Mouse (Mus musculus): ENCODE data around the gene Cck. TPM values are rescaled to one million over a fixed set of nuclear protein-coding genes. Genes with fewer than 3 reads are reported as not detected.

Gene Cck
- polyA plus RNA-seq (2015; fragmentation: Nextera tagmentation; extraction: Ambion mirVana), result 13.0 and 14.0 TPM in 2 replicates

DNA sequence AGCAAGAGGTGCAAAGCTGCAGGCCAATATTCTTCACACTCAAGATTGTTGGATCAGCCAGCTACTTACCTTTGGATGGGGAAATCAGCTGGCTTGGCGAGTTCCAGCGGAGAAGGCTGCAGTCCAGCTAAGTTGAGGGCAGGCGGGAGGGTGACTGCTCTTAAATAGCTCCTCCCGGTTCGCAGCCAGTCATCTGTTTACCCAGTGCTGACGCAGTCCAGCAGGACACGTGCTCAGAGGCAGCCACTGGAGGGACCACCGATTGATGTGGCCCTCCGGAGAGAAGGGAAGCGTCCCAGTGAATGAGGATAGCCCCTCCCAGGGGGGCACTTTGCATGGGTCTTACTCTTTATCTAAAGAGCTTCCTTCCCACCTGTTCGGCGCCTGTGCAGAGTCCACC, at the start of gene Cck:
TSS of gene Cck (minus strand) at position 166 of the 400 bp plus-strand sequence.
- no peak for TF ChIP-seq CTCF (IDR thresholded peaks at IDR 0.05; ENCODE audit: low read depth)
- Histone ChIP-seq H3K9me3 (replicated peaks; ENCODE audit: low read length) (no peaks in the 10 kb centered on the region), H3K4me1 (replicated peaks; ENCODE audit: insufficient read depth, low read length) (0 out of 2 replicates have a peak, but pooled peaks cover 5% of the 10 kb centered on the region), H3K36me3 (ENCODE audit: insufficient read depth, low read length) (no peaks in the 10 kb centered on the region), H3K27me3 (ENCODE audit: insufficient read depth, low read length) (peaks cover 45% of the 10 kb centered on the region), H3K4me2 (ENCODE audit: low read length) (peak within 1 kb of the TSS; percentile 46), H3K27ac (no peak within 1 kb of the TSS), H3K4me3 (replicated peaks; ENCODE audit: low read depth, low read length) (peak within 1 kb of the TSS; percentile 24; the same call in 1 of the 2 replicates), H3K9ac (ENCODE audit: low read depth, low read length) (no peak within 1 kb of the TSS)
- WGBS, result 2% methylated on average over 12 of the region's 12 CpGs
- ATAC-seq (replicated peaks; ENCODE audit: low FRiP score, low read depth) (0 out of 2 replicates have a peak, but pooled peaks have one; percentile 36), DNase-seq (ENCODE audit: low spot score) (peak; percentile 68)

DNA sequence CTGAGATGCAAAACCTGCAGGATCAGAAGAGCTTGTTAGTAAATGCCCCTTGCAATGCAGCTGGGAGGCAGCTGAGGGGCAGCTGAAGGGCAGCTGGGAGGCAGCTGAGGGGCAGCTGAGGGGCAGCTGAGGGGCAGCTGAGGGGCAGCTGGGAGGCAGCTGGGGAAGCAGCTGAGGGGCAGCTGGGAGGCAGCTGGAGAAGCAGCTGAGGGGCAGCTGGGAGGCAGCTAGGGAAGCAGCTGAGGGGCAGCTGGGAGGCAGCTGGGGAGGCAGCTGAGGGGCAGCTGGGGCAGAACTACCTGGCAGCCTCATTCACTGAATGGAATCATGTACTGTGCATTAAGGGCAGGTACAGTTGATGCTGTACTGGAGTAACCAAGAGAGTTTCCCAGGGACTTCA, 46.0 kb upstream of the Cck start:
- no peaks in the 10 kb centered on the region for H3K27me3 ChIP-seq (ENCODE audit: insufficient read depth, low read length)
- no peak overlapping the region for H3K4me2 ChIP-seq (ENCODE audit: low read length)
- H3K9ac ChIP-seq (ENCODE audit: low read depth, low read length), result no peak overlapping the region
- TF ChIP-seq CTCF (IDR thresholded peaks at IDR 0.05; ENCODE audit: low read depth), result no peak
- H3K4me1 ChIP-seq (replicated peaks; ENCODE audit: insufficient read depth, low read length), result no peaks in the 10 kb centered on the region
- no peaks in the 10 kb centered on the region for H3K9me3 ChIP-seq (replicated peaks; ENCODE audit: low read length)
- H3K36me3 ChIP-seq (ENCODE audit: insufficient read depth, low read length), result no peaks in the 10 kb centered on the region
- no peak overlapping the region for H3K4me3 ChIP-seq (replicated peaks; ENCODE audit: low read depth, low read length)
- DNase-seq (ENCODE audit: low spot score), result no peak
- ATAC-seq (replicated peaks; ENCODE audit: low FRiP score, low read depth), result no peak
- no peak overlapping the region for H3K27ac ChIP-seq

DNA sequence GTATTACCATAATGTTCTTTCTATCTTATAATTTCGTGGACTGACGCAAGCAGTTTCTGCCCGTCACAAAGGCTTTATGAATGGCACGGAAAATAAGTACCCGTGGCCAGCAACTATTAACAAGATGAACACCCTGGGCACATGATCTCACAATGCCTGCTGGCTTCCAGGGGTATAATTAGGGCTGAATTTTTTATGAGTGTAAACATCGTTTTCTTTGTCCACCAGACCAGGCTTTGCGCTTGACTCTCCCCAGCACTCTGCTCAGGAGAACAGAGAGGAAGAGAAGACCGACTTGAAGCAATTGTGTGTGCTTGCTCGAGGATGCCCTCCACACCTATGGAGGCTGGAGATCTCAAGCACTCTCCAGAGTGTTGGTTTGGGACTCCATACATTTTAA, 37.1 kb upstream of the Cck start:
- Histone ChIP-seq H3K4me2 (ENCODE audit: low read length) (no peak overlapping the region), H3K4me3 (replicated peaks; ENCODE audit: low read depth, low read length) (no peak overlapping the region), H3K4me1 (replicated peaks; ENCODE audit: insufficient read depth, low read length) (no peaks in the 10 kb centered on the region), H3K9ac (ENCODE audit: low read depth, low read length) (no peak overlapping the region), H3K27me3 (ENCODE audit: insufficient read depth, low read length) (no peaks in the 10 kb centered on the region), H3K9me3 (replicated peaks; ENCODE audit: low read length) (no peaks in the 10 kb centered on the region), H3K27ac (no peak overlapping the region), H3K36me3 (ENCODE audit: insufficient read depth, low read length) (no peaks in the 10 kb centered on the region)
- ATAC-seq (replicated peaks; ENCODE audit: low FRiP score, low read depth), result no peak
- 81% methylated on average over 9 of the region's 9 CpGs for WGBS
- no peak for TF ChIP-seq CTCF (IDR thresholded peaks at IDR 0.05; ENCODE audit: low read depth)
- no peak for DNase-seq (ENCODE audit: low spot score)

DNA sequence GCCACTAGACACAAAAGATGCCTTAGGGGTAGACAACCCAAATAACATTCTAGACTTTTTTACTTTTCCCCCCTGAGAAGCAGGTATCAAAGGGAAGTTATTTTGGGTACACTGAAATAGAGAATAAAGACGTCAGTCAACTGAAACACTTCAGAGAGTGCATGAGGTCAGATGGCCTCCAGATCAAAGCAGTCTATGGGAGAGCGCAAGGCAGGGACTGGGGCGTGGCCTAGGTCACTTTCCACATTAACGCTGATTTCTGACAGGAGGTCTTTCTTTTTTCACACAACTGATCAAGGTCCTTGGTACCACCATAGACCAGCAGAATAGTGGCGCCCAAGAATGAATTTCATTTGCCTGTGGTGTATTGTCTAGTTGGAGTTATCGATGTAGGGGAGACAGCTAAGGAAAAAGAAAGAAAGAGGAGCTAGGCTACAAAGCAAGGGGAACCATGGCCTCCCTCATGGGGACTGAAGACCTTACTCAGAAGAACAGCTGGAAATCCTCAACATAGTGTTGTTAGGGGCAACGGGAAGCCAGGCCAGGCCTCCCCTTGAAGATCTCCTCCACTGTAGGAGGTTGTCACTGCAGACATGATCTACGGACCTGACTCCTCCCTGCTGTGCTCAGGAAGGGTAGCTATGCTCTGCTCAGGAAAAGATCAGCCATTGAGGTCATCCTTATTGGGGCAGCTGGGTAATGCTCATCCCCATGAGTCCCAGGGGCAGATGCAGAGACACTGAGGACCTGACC, 33.3 kb upstream of the Cck start:
- DNase-seq (ENCODE audit: low spot score) (peak; percentile 74), ATAC-seq (replicated peaks; ENCODE audit: low FRiP score, low read depth) (0 out of 2 replicates have a peak, but pooled peaks have one; percentile 36)
- no peaks in the 10 kb centered on the region for H3K4me1 ChIP-seq (replicated peaks; ENCODE audit: insufficient read depth, low read length)
- no peak overlapping the region for H3K4me2 ChIP-seq (ENCODE audit: low read length)
- no peak overlapping the region for H3K9ac ChIP-seq (ENCODE audit: low read depth, low read length)
- no peak overlapping the region for H3K27ac ChIP-seq
- H3K4me3 ChIP-seq (replicated peaks; ENCODE audit: low read depth, low read length), result no peak overlapping the region
- no peaks in the 10 kb centered on the region for H3K36me3 ChIP-seq (ENCODE audit: insufficient read depth, low read length)
- TF ChIP-seq CTCF (IDR thresholded peaks at IDR 0.05; ENCODE audit: low read depth), result no peak
- H3K27me3 ChIP-seq (ENCODE audit: insufficient read depth, low read length), result no peaks in the 10 kb centered on the region
- H3K9me3 ChIP-seq (replicated peaks; ENCODE audit: low read length), result no peaks in the 10 kb centered on the region
- WGBS, result 39% methylated on average over 8 of the region's 8 CpGs

DNA sequence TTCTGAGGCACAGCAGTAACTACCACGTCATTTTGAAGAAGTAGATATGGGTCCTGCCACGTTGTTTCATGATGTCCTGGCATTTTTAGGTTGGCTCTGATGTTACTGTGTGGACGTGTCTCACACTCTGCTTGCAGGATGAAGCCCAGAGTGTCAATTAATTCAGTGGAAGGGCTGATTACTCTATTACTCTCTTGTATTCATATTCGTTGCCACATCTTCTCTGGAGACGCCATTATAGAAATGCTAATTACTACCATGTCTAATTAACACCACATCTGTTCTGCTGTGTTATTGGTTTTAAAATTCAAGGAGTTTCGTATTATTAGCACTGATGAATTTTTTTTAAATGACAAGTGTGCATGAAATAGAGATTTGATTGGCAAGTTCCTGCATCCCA, 30.7 kb upstream of the Cck start:
- WGBS, result 86% methylated on average over 6 of the region's 6 CpGs
- Histone ChIP-seq H3K36me3 (ENCODE audit: insufficient read depth, low read length) (no peaks in the 10 kb centered on the region), H3K27ac (no peak overlapping the region), H3K4me2 (ENCODE audit: low read length) (no peak overlapping the region), H3K9me3 (replicated peaks; ENCODE audit: low read length) (no peaks in the 10 kb centered on the region), H3K4me3 (replicated peaks; ENCODE audit: low read depth, low read length) (no peak overlapping the region), H3K9ac (ENCODE audit: low read depth, low read length) (no peak overlapping the region), H3K4me1 (replicated peaks; ENCODE audit: insufficient read depth, low read length) (no peaks in the 10 kb centered on the region), H3K27me3 (ENCODE audit: insufficient read depth, low read length) (no peaks in the 10 kb centered on the region)
- DNase-seq (ENCODE audit: low spot score) (no peak), ATAC-seq (replicated peaks; ENCODE audit: low FRiP score, low read depth) (no peak)
- TF ChIP-seq CTCF (IDR thresholded peaks at IDR 0.05; ENCODE audit: low read depth), result no peak

DNA sequence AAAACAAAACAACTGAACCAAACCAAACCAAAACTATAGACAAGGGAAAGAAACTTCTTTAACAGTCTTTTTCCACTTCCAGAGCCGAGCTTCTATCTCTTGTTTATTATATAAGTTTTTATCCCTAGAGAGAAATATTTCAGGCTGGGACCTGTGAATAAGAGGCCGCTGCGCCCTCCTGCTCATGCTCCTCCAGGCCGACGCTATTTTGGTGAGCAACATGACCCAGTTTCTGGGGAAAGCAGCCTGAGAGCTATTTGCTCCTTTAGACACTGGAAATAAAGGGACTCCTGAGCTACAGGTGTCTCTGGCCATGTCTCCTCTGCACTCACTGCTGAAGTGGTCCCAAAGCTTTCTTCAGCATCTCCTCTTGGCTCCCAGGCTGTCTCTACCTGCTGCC, 24.6 kb upstream of the Cck start:
- H3K4me3 ChIP-seq (replicated peaks; ENCODE audit: low read depth, low read length), result no peak overlapping the region
- no peak overlapping the region for H3K9ac ChIP-seq (ENCODE audit: low read depth, low read length)
- ATAC-seq (replicated peaks; ENCODE audit: low FRiP score, low read depth), result no peak
- H3K36me3 ChIP-seq (ENCODE audit: insufficient read depth, low read length), result no peaks in the 10 kb centered on the region
- H3K4me2 ChIP-seq (ENCODE audit: low read length), result no peak overlapping the region
- no peaks in the 10 kb centered on the region for H3K27me3 ChIP-seq (ENCODE audit: insufficient read depth, low read length)
- H3K9me3 ChIP-seq (replicated peaks; ENCODE audit: low read length), result no peaks in the 10 kb centered on the region
- H3K4me1 ChIP-seq (replicated peaks; ENCODE audit: insufficient read depth, low read length), result no peaks in the 10 kb centered on the region
- TF ChIP-seq CTCF (IDR thresholded peaks at IDR 0.05; ENCODE audit: low read depth), result no peak
- 70% methylated on average over 5 of the region's 5 CpGs for WGBS
- no peak for DNase-seq (ENCODE audit: low spot score)
- H3K27ac ChIP-seq, result no peak overlapping the region
